Mouse (Mus musculus) intestine, embryonic 16.5 days (tissue): ENCODE results near the gene Sh2b2. TPM values are rescaled to one million over a fixed set of nuclear protein-coding genes. Genes with fewer than 3 reads are reported as not detected.

ENCODE experiments used
- polyA plus RNA-seq: library from polyadenylated mRNA; unstranded; fragments of >200 nt; fragmentation: Nextera tagmentation; extraction: Ambion mirVana; gene quantifications from 2 replicates; pipeline ENCODE4 v1.2.1, GENCODE M21; 2015

The Sh2b2 gene
- polyA plus RNA-seq, 1 experiment from 2014 or later, result 2.2 TPM

Other genes starting within 250 kb of the Sh2b2 start
- 44.4 and 47.8 TPM in 2 replicates for gene Upk3b, start 208.1 kb downstream of the Sh2b2 start, polyA plus RNA-seq
- 0.82 and 2.3 TPM in 2 replicates for gene Upk3bl, start 192.1 kb downstream of the Sh2b2 start, polyA plus RNA-seq
- gene Rasa4, start 162.6 kb downstream of the Sh2b2 start, polyA plus RNA-seq, result 16.6 and 18.5 TPM in 2 replicates
- gene Polr2j, start 129.9 kb downstream of the Sh2b2 start, polyA plus RNA-seq, result 212 and 230 TPM in 2 replicates
- gene Lrwd1, start 110.5 kb downstream of the Sh2b2 start, polyA plus RNA-seq, result 22.3 and 22.7 TPM in 2 replicates
- gene Alkbh4, start 110.4 kb downstream of the Sh2b2 start, polyA plus RNA-seq, result 16.7 and 17.2 TPM in 2 replicates
- gene Orai2, start 75.8 kb downstream of the Sh2b2 start, polyA plus RNA-seq, result 6.3 and 7.1 TPM in 2 replicates
- 38.5 and 44.1 TPM in 2 replicates for gene Prkrip1, start 47.6 kb downstream of the Sh2b2 start, polyA plus RNA-seq